Mouse (Mus musculus): Measurements from ENCODE around the gene Id1. TPM values are rescaled to one million over a fixed set of nuclear protein-coding genes. Genes with fewer than 3 reads are reported as not detected.

The Id1 gene
- polyA plus RNA-seq, 1 experiment from 2014 or later = 39.7 TPM

DNA sequence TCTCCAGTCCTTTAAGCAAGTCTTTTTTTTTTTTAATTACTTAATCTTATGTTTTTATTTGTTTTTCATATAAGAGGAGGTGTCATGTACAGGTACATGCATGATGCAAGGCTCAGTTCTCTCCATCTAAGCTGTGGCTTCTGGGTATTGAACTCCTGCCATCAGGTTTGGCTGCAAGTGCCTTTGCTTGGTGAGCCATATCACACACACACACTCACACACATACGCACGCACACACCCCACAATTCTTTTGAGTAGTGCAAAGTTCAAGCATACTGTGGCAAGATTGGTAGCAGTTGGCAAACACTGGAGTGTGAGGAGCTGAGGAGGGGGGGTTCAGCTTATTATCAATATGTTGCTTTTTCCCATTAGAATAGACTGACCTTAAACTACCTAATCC lies 2.9 kb upstream of the Id1 start:
- DNase-seq (peak; percentile 43), ATAC-seq (no peak)
- Histone ChIP-seq H3K36me3 (replicated peaks; ENCODE audit: insufficient read depth, low read length) (no peaks in the 10 kb centered on the region), H3K27me3 (ENCODE audit: insufficient read depth, low read length) (peaks cover 8% of the 10 kb centered on the region; the same call in 1 of the 2 replicates), H3K4me1 (ENCODE audit: insufficient read depth) (peaks cover 57% of the 10 kb centered on the region), H3K9ac (replicated peaks) (no peak overlapping the region), H3K4me2 (ENCODE audit: low read depth, low read length) (no peak overlapping the region), H3K9me3 (ENCODE audit: low read length) (no peaks in the 10 kb centered on the region), H3K27ac (ENCODE audit: low read depth) (no peak overlapping the region), H3K4me3 (ENCODE audit: low read depth, low read length) (no peak overlapping the region)
- TF ChIP-seq CTCF (IDR thresholded peaks at IDR 0.05; ENCODE audit: low read depth) (no peak), EP300 (IDR thresholded peaks at IDR 0.05; ENCODE audit: low read depth) (no peak)
- 72% methylated on average over 2 of the region's 2 CpGs for WGBS (ENCODE audit: insufficient replicate concordance)

DNA sequence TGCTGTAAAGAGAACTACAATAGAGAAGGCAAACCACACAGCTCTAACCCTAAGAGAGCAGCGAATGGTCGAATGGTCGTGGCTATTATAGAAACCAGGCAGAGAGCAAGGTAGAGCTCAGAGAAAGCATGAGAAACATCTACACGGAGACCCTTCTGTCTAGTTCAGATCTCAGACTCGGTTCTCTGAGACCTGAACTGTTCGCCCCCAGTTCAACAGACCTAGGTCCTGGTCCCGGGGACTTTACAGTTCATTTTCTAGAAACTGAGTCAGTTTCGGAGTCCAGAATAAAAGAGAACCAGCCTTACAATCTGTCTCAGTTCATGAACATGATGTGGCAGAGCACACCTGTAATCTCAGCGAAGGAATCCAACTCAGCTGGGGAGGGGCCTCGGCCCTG lies 1.6 kb upstream of the Id1 start:
- H3K4me3 ChIP-seq (ENCODE audit: low read depth, low read length) = peak overlapping the region; percentile 82
- peaks cover 50% of the 10 kb centered on the region for H3K4me1 ChIP-seq (ENCODE audit: insufficient read depth)

DNA sequence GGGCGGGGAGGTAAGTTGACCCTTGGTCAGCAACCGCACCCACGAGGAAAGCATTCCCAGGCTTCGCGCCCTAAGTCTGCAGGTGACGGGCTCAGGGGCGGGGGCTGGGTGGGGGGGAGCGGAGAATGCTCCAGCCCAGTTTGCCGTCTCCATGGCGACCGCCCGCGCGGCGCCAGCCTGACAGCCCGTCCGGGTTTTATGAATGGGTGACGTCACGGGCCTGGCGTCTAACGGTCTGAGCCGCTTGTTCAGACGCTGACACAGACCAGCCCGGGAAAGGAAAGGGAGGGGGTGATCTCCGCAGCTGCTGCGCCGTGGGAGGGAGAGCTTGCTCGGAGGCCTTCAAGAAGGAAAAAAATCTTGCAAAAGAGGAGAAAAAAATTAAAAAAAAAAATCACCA lies 1.1 kb upstream of the Id1 start:
- ATAC-seq (peak; percentile 41), DNase-seq (peak; percentile 92)
- H3K4me1 ChIP-seq (ENCODE audit: insufficient read depth) = peaks cover 49% of the 10 kb centered on the region
- no peak for TF ChIP-seq CTCF (IDR thresholded peaks at IDR 0.05; ENCODE audit: low read depth)
- TF ChIP-seq EP300 (IDR thresholded peaks at IDR 0.05; ENCODE audit: low read depth) = 0 out of 2 replicates have a peak, but pooled peaks have one; percentile 39
- peak overlapping the region; percentile 89 for H3K27ac ChIP-seq (ENCODE audit: low read depth)
- peak overlapping the region; percentile 87 for H3K4me2 ChIP-seq (ENCODE audit: low read depth, low read length)
- H3K36me3 ChIP-seq (replicated peaks; ENCODE audit: insufficient read depth, low read length) = no peaks in the 10 kb centered on the region
- 2% methylated on average over 28 of the region's 28 CpGs for WGBS (ENCODE audit: insufficient replicate concordance)
- peak overlapping the region; percentile 82 for H3K4me3 ChIP-seq (ENCODE audit: low read depth, low read length)
- H3K9me3 ChIP-seq (ENCODE audit: low read length) = no peaks in the 10 kb centered on the region
- peak overlapping the region; percentile 48 for H3K9ac ChIP-seq (replicated peaks)
- H3K27me3 ChIP-seq (ENCODE audit: insufficient read depth, low read length) = peaks cover 8% of the 10 kb centered on the region; the same call in 1 of the 2 replicates

More for the DNA sequence above, 1.6 kb upstream of the Id1 start:
- Histone ChIP-seq H3K9ac (replicated peaks) (peak overlapping the region; percentile 48), H3K9me3 (ENCODE audit: low read length) (no peaks in the 10 kb centered on the region), H3K27me3 (ENCODE audit: insufficient read depth, low read length) (peaks cover 8% of the 10 kb centered on the region; the same call in 1 of the 2 replicates), H3K27ac (ENCODE audit: low read depth) (peak overlapping the region; percentile 89; the same call in 1 of the 2 replicates), H3K4me2 (ENCODE audit: low read depth, low read length) (peak overlapping the region; percentile 87), H3K36me3 (replicated peaks; ENCODE audit: insufficient read depth, low read length) (no peaks in the 10 kb centered on the region)
- WGBS (ENCODE audit: insufficient replicate concordance) = 20% methylated on average over 10 of the region's 10 CpGs
- ATAC-seq = no peak
- TF ChIP-seq EP300 (IDR thresholded peaks at IDR 0.05; ENCODE audit: low read depth) (no peak), CTCF (IDR thresholded peaks at IDR 0.05; ENCODE audit: low read depth) (no peak)
- DNase-seq = no peak

DNA sequence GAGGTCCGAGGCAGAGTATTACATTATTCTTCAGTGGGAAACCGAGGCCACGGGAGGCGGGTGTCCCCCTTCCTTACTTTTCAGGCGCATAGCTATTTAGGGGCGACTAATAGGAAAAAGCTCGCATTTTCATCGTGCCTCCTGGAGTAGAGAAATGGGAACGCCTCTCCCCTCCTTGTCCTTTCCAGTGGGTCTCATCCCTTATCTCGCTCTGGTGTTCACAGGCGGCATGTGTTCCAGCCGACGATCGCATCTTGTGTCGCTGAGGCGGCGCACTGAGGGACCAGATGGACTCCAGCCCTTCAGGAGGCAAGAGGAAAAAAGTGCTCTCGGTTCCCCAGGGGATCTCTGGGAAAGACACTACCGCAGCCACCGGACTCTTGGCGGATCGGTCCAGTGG lies 697 bp downstream of the Id1 start:
- Histone ChIP-seq H3K4me1 (ENCODE audit: insufficient read depth) (peaks cover 65% of the 10 kb centered on the region), H3K27ac (ENCODE audit: low read depth) (peak overlapping the region; percentile 89), H3K4me2 (ENCODE audit: low read depth, low read length) (peak overlapping the region; percentile 87), H3K36me3 (replicated peaks; ENCODE audit: insufficient read depth, low read length) (no peaks in the 10 kb centered on the region), H3K27me3 (ENCODE audit: insufficient read depth, low read length) (peaks cover 8% of the 10 kb centered on the region; the same call in 1 of the 2 replicates), H3K9me3 (ENCODE audit: low read length) (no peaks in the 10 kb centered on the region), H3K4me3 (ENCODE audit: low read depth, low read length) (peak overlapping the region; percentile 82), H3K9ac (replicated peaks) (peak overlapping the region; percentile 93)
- no peak for ATAC-seq
- TF ChIP-seq CTCF (IDR thresholded peaks at IDR 0.05; ENCODE audit: low read depth) (no peak), EP300 (IDR thresholded peaks at IDR 0.05; ENCODE audit: low read depth) (no peak)
- DNase-seq = peak; percentile 57
- 1% methylated on average over 22 of the region's 22 CpGs for WGBS (ENCODE audit: insufficient replicate concordance)

DNA sequence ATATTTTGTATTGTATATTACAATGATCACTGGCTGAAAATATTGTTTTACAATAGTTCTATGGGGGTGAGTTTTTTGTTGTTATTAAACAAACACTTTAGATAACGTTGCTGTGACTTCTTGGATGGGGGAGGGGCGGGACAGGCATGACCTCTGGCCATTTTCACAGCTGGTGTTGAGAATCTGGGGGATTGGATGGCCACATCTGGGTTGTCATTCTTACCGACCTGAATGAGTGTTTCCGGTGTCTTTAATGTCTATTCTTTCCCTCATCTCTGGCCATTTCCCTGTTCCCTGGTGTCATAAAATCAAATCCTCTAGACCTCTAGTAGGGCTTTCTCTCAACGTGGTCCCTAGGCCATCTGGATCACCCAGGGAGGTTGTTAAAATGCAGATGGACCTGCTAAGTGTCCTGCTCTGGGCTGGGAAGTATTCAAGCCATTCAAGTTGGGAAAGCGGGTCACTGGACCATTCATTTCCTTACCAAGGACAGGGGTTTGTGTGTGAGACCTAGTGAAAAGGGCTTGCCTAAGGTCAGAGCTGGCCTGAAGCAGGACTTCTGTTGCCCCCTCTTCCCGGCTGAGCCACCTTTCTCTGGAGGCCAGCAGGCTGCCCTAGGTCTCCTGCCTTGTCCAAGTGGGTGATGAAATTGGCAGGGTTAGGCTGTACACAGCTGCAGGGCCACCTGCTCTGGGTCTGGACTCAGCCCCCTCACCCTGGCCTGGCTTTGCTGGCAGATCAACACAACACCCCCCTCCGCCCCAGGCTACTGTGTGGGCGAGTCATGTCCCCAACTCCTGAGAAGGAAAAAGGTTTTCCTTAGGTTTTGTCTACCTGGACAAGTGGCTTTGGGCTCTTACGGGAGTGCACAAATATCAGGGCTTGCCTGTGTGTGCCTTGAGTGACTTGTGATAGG lies 1.5 kb downstream of the Id1 start:
- Histone ChIP-seq H3K9me3 (ENCODE audit: low read length) (no peaks in the 10 kb centered on the region), H3K4me1 (ENCODE audit: insufficient read depth) (peaks cover 71% of the 10 kb centered on the region), H3K4me3 (ENCODE audit: low read depth, low read length) (peak overlapping the region; percentile 82), H3K27me3 (ENCODE audit: insufficient read depth, low read length) (peaks cover 8% of the 10 kb centered on the region; the same call in 1 of the 2 replicates), H3K27ac (ENCODE audit: low read depth) (peak overlapping the region; percentile 89), H3K9ac (replicated peaks) (peak overlapping the region; percentile 93), H3K4me2 (ENCODE audit: low read depth, low read length) (peak overlapping the region; percentile 87), H3K36me3 (replicated peaks; ENCODE audit: insufficient read depth, low read length) (no peaks in the 10 kb centered on the region)
- no peak for ATAC-seq
- peak; percentile 46 for DNase-seq
- whole genome bisulfite sequencing (ENCODE audit: insufficient replicate concordance) = 13% methylated on average over 10 of the region's 10 CpGs
- TF ChIP-seq CTCF (IDR thresholded peaks at IDR 0.05; ENCODE audit: low read depth) = no peak
- TF ChIP-seq EP300 (IDR thresholded peaks at IDR 0.05; ENCODE audit: low read depth) = no peak

DNA sequence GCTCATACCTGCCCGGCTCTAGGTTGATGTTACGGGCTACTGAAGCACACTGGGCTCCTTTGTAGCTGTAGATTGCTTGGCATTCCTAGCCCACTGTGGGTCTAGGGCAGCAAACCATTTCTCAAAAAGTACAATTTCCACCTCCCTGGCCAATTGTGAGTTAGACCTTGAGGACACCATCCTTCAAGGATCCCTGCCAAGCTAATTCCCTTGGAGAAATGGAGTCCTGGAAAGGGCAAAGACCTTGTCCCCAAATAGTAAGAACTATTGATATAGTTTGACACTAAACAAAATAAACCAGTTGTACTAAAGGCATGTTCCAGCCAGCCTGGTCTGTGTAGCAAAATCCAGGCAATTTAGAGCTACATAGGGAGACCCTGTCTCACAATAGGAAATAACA lies 2.3 kb downstream of the Id1 start:
- TF ChIP-seq EP300 (IDR thresholded peaks at IDR 0.05; ENCODE audit: low read depth) (no peak), CTCF (IDR thresholded peaks at IDR 0.05; ENCODE audit: low read depth) (no peak)
- Histone ChIP-seq H3K9ac (replicated peaks) (peak overlapping the region; percentile 93), H3K4me1 (ENCODE audit: insufficient read depth) (peaks cover 71% of the 10 kb centered on the region), H3K9me3 (ENCODE audit: low read length) (no peaks in the 10 kb centered on the region), H3K4me3 (ENCODE audit: low read depth, low read length) (peak overlapping the region; percentile 82), H3K4me2 (ENCODE audit: low read depth, low read length) (peak overlapping the region; percentile 87), H3K36me3 (replicated peaks; ENCODE audit: insufficient read depth, low read length) (no peaks in the 10 kb centered on the region), H3K27ac (ENCODE audit: low read depth) (peak overlapping the region; percentile 89), H3K27me3 (ENCODE audit: insufficient read depth, low read length) (peaks cover 8% of the 10 kb centered on the region; the same call in 1 of the 2 replicates)
- no peak for DNase-seq
- no peak for ATAC-seq
- 62% methylated on average over 2 of the region's 2 CpGs for WGBS (ENCODE audit: insufficient replicate concordance)
